Mouse (Mus musculus): Measurements from ENCODE around the gene Fgfr2. TPM values are rescaled to one million over a fixed set of nuclear protein-coding genes. Genes with fewer than 3 reads are reported as not detected.
A peak's percentile ranks its signal among the peaks of the same experiment; 100 is the strongest.

Gene Fgfr2
- polyA plus RNA-seq, 1 experiment from 2014 or later: 11.2 TPM

GRCm38 (mm10) chr7:130188108-130188507 is 2935.0 kb downstream of the Fgfr2 start:
- Histone ChIP-seq H3K27me3 (ENCODE audit: insufficient read depth, low read length) (no peaks in the 10 kb centered on the region), H3K4me3 (ENCODE audit: low read depth, low read length) (no peak overlapping the region), H3K4me1 (ENCODE audit: insufficient read depth) (no peaks in the 10 kb centered on the region), H3K36me3 (replicated peaks; ENCODE audit: insufficient read depth, low read length) (no peaks in the 10 kb centered on the region; the same call in none of the 2 replicates), H3K27ac (ENCODE audit: low read depth) (no peak overlapping the region), H3K4me2 (ENCODE audit: low read depth, low read length) (no peak overlapping the region), H3K9me3 (ENCODE audit: low read length) (no peaks in the 10 kb centered on the region), H3K9ac (replicated peaks) (no peak overlapping the region)
- no peak for ATAC-seq
- 72% methylated on average over 2 of the region's 2 CpGs for WGBS (ENCODE audit: insufficient replicate concordance)
- no peak for DNase-seq
- no peak for TF ChIP-seq EP300 (IDR thresholded peaks at IDR 0.05; ENCODE audit: low read depth)
- no peak for TF ChIP-seq CTCF (IDR thresholded peaks at IDR 0.05; ENCODE audit: low read depth)

- Histone ChIP-seq H3K36me3 (replicated peaks; ENCODE audit: insufficient read depth, low read length) (no peaks in the 10 kb centered on the region; the same call in none of the 2 replicates), H3K4me1 (ENCODE audit: insufficient read depth) (no peaks in the 10 kb centered on the region), H3K27me3 (ENCODE audit: insufficient read depth, low read length) (no peaks in the 10 kb centered on the region), H3K27ac (ENCODE audit: low read depth) (no peak overlapping the region), H3K4me3 (ENCODE audit: low read depth, low read length) (no peak overlapping the region), H3K9ac (replicated peaks) (no peak overlapping the region), H3K4me2 (ENCODE audit: low read depth, low read length) (no peak overlapping the region), H3K9me3 (ENCODE audit: low read length) (no peaks in the 10 kb centered on the region)
- WGBS (ENCODE audit: insufficient replicate concordance): 67% methylated on average over 5 of the region's 5 CpGs
- ATAC-seq (no peak), DNase-seq (no peak)
- TF ChIP-seq CTCF (IDR thresholded peaks at IDR 0.05; ENCODE audit: low read depth) (no peak), EP300 (IDR thresholded peaks at IDR 0.05; ENCODE audit: low read depth) (no peak)
Measured at GRCm38 (mm10) chr7:130184864-130185263, 2938.3 kb downstream of the Fgfr2 start.

DNA sequence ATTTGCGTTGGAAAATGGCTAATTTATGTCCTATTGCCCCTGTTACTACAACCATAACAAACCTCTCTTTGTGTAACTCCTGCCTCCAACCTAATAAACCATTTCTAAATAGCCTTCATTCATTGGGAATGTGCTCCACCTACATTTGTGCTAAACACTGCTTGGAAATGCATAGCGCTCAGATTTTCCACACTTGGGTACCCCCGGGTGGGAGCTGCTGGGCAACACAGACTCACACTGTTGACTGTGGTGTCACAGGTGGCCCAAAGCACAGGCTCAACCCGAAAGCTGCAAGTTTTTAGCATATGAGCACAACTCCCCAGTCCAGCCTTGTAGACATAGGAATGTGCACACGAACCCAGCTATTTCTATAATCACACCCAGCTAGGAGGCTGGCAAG is 2939.2 kb downstream of the Fgfr2 start:
- 77% methylated on average over 5 of the region's 5 CpGs for WGBS (ENCODE audit: insufficient replicate concordance)
- no peaks in the 10 kb centered on the region for H3K27me3 ChIP-seq (ENCODE audit: insufficient read depth, low read length)
- TF ChIP-seq CTCF (IDR thresholded peaks at IDR 0.05; ENCODE audit: low read depth) (no peak), EP300 (IDR thresholded peaks at IDR 0.05; ENCODE audit: low read depth) (no peak)
- no peak overlapping the region for H3K27ac ChIP-seq (ENCODE audit: low read depth)
- H3K9me3 ChIP-seq (ENCODE audit: low read length): no peaks in the 10 kb centered on the region
- H3K4me3 ChIP-seq (ENCODE audit: low read depth, low read length): no peak overlapping the region
- H3K9ac ChIP-seq (replicated peaks): no peak overlapping the region
- no peak for DNase-seq
- no peaks in the 10 kb centered on the region for H3K4me1 ChIP-seq (ENCODE audit: insufficient read depth)
- no peak overlapping the region for H3K4me2 ChIP-seq (ENCODE audit: low read depth, low read length)
- H3K36me3 ChIP-seq (replicated peaks; ENCODE audit: insufficient read depth, low read length): no peaks in the 10 kb centered on the region; the same call in none of the 2 replicates
- ATAC-seq: no peak

DNA sequence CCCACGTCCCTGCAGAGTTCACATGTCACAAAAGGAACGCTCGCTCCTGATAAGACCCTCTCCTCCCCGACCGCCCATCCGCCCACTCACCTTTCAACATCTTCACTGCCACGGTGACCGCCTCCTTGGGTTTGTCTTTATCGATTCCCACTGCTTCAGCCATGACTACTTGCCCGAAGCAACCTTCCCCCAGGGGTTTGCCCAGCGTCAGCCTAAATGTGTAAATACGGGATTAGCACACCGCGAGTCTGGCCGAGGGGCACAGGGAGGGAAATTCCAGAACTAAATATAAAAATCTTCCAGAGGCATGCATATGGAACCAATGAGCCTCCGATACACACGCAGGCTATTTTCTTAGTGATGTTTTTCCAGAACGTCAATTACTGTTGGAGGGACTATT is 2940.6 kb downstream of the Fgfr2 start:
- Histone ChIP-seq H3K27me3 (ENCODE audit: insufficient read depth, low read length) (no peaks in the 10 kb centered on the region), H3K36me3 (replicated peaks; ENCODE audit: insufficient read depth, low read length) (no peaks in the 10 kb centered on the region; the same call in none of the 2 replicates), H3K27ac (ENCODE audit: low read depth) (no peak overlapping the region), H3K4me2 (ENCODE audit: low read depth, low read length) (peak overlapping the region; percentile 34; the same call in 1 of the 2 replicates), H3K9ac (replicated peaks) (no peak overlapping the region), H3K9me3 (ENCODE audit: low read length) (no peaks in the 10 kb centered on the region), H3K4me3 (ENCODE audit: low read depth, low read length) (no peak overlapping the region), H3K4me1 (ENCODE audit: insufficient read depth) (no peaks in the 10 kb centered on the region)
- no peak for TF ChIP-seq EP300 (IDR thresholded peaks at IDR 0.05; ENCODE audit: low read depth)
- TF ChIP-seq CTCF (IDR thresholded peaks at IDR 0.05; ENCODE audit: low read depth): no peak
- 44% methylated on average over 18 of the region's 18 CpGs for WGBS (ENCODE audit: insufficient replicate concordance)
- ATAC-seq: no peak
- DNase-seq: no peak

DNA sequence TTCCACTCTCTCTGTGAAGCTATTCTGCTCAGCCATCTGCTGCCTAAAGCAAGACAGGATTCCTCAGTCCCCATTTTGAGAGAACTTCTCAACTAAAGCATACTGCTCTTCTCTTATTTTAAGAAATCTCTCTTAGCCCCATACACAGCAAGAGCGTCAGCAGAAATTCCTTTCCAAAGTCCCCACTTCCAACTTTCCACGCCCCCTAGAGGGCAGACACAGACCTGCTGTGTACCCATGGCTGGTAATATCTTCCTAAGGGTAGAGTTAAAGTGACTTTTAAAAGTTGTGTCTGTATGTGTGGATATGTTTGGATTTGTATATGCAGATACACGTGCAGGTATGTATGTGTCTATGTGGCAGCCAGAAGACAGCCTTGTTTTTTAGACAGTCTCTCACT is 2944.2 kb downstream of the Fgfr2 start:
- H3K36me3 ChIP-seq (replicated peaks; ENCODE audit: insufficient read depth, low read length): no peaks in the 10 kb centered on the region; the same call in 1 of the 2 replicates

DNA sequence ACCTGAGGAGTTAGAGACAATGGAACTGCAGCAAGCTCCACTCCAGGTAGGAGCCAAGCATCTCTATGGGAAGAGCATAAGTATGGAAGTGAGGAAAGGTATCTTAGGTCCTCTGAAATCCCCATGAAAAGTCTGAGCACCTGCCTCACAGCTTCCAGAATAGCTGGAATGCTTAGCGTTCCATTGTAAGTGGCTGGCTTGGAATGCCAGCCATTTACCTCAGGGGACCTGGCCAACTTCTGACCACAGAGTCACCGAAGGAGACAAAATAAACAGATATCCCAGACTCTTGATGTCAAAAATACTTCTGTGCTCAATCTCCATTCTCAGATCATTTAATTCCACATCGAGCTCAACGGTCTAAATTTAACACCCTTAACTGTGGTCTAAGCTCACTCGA is 2946.1 kb downstream of the Fgfr2 start:
- 65% methylated on average over 5 of the region's 5 CpGs for WGBS (ENCODE audit: insufficient replicate concordance)
- no peak for DNase-seq
- Histone ChIP-seq H3K27me3 (ENCODE audit: insufficient read depth, low read length) (no peaks in the 10 kb centered on the region), H3K27ac (ENCODE audit: low read depth) (no peak overlapping the region), H3K9ac (replicated peaks) (no peak overlapping the region), H3K4me2 (ENCODE audit: low read depth, low read length) (no peak overlapping the region), H3K36me3 (replicated peaks; ENCODE audit: insufficient read depth, low read length) (no peaks in the 10 kb centered on the region; the same call in 1 of the 2 replicates), H3K4me3 (ENCODE audit: low read depth, low read length) (no peak overlapping the region), H3K4me1 (ENCODE audit: insufficient read depth) (no peaks in the 10 kb centered on the region), H3K9me3 (ENCODE audit: low read length) (no peaks in the 10 kb centered on the region)
- no peak for TF ChIP-seq EP300 (IDR thresholded peaks at IDR 0.05; ENCODE audit: low read depth)
- no peak for TF ChIP-seq CTCF (IDR thresholded peaks at IDR 0.05; ENCODE audit: low read depth)
- no peak for ATAC-seq

More for the DNA sequence above, 2944.2 kb downstream of the Fgfr2 start:
- DNase-seq (no peak), ATAC-seq (no peak)
- no peak overlapping the region for H3K9ac ChIP-seq (replicated peaks)
- H3K4me1 ChIP-seq (ENCODE audit: insufficient read depth): no peaks in the 10 kb centered on the region
- no peak overlapping the region for H3K4me3 ChIP-seq (ENCODE audit: low read depth, low read length)
- TF ChIP-seq EP300 (IDR thresholded peaks at IDR 0.05; ENCODE audit: low read depth): no peak
- TF ChIP-seq CTCF (IDR thresholded peaks at IDR 0.05; ENCODE audit: low read depth): peak; percentile 32; the same call in 1 of the 2 replicates
- no peak overlapping the region for H3K4me2 ChIP-seq (ENCODE audit: low read depth, low read length)
- H3K27ac ChIP-seq (ENCODE audit: low read depth): no peak overlapping the region
- no peaks in the 10 kb centered on the region for H3K9me3 ChIP-seq (ENCODE audit: low read length)
- 54% methylated on average over 3 of the region's 3 CpGs for WGBS (ENCODE audit: insufficient replicate concordance)
- no peaks in the 10 kb centered on the region for H3K27me3 ChIP-seq (ENCODE audit: insufficient read depth, low read length)

GRCm38 (mm10) chr7:130174525-130174924 is 2948.6 kb downstream of the Fgfr2 start:
- no peak for ATAC-seq
- no peak for TF ChIP-seq EP300 (IDR thresholded peaks at IDR 0.05; ENCODE audit: low read depth)
- no peak for TF ChIP-seq CTCF (IDR thresholded peaks at IDR 0.05; ENCODE audit: low read depth)
- WGBS (ENCODE audit: insufficient replicate concordance): 59% methylated on average over 7 of the region's 7 CpGs

More at GRCm38 (mm10) chr7:130174525-130174924, 2948.6 kb downstream of the Fgfr2 start:
- H3K4me3 ChIP-seq (ENCODE audit: low read depth, low read length): no peak overlapping the region
- H3K36me3 ChIP-seq (replicated peaks; ENCODE audit: insufficient read depth, low read length): no peaks in the 10 kb centered on the region; the same call in 1 of the 2 replicates
- DNase-seq: no peak
- no peak overlapping the region for H3K4me2 ChIP-seq (ENCODE audit: low read depth, low read length)
- no peaks in the 10 kb centered on the region for H3K9me3 ChIP-seq (ENCODE audit: low read length)
- H3K27me3 ChIP-seq (ENCODE audit: insufficient read depth, low read length): no peaks in the 10 kb centered on the region
- no peak overlapping the region for H3K27ac ChIP-seq (ENCODE audit: low read depth)
- no peaks in the 10 kb centered on the region for H3K4me1 ChIP-seq (ENCODE audit: insufficient read depth)
- no peak overlapping the region for H3K9ac ChIP-seq (replicated peaks)

Measured in liver, postnatal 0 days (tissue).